Mouse (Mus musculus) MEL (cell line): ENCODE data around the gene Catip. TPM values are rescaled to one million over a fixed set of nuclear protein-coding genes. Genes with fewer than 3 reads are reported as not detected.

Experiments
- DNase-seq: peaks from one replicate; pipeline ENCODE4 v3.0.0; 2011; ENCODE audit warnings: low read depth, low spot score
- H3K27ac ChIP-seq: 2 replicates; pipeline ENCODE4 v1.5.1; 2012; ENCODE audit warnings: low read depth, mild to moderate bottlenecking, control low read depth, low read length, moderate library complexity; ENCODE audit not compliant: control insufficient read depth
- H3K27me3 ChIP-seq, 2 experiments: fragments of 150-350 bp in 1 of 2; sonication (generic) in 1 of 2; 2 replicates each; pipeline ENCODE4 v1.6.1; 2012; ENCODE audit warnings: low read length in 2 of 2, mild to moderate bottlenecking in 2 of 2, improper control_type of control experiment in 1 of 2, moderate library complexity in 1 of 2; ENCODE audit not compliant: insufficient read depth in 2 of 2, control insufficient read depth in 1 of 2
- H3K36me3 ChIP-seq, 2 experiments: 2 replicates each; pipeline ENCODE4 v1.6.1; 2012 to 2014; ENCODE audit warnings: low read length in 2 of 2, improper control_type of control experiment in 1 of 2, inconsistent platforms in 1 of 2, mild to moderate bottlenecking in 1 of 2; ENCODE audit not compliant: insufficient read depth in 2 of 2, control insufficient read depth in 1 of 2
- H3K4me1 ChIP-seq, 2 experiments: fragments of 150-350 bp in 1 of 2; sonication (generic) in 1 of 2; 2 replicates each; pipeline ENCODE4 v1.6.1; 2012; ENCODE audit warnings: low read length in 2 of 2, improper control_type of control experiment in 1 of 2, mild to moderate bottlenecking in 1 of 2; ENCODE audit not compliant: insufficient read depth in 2 of 2, control insufficient read depth in 1 of 2
- H3K4me3 ChIP-seq, 2 experiments: fragments of 150-350 bp in 1 of 2; sonication (generic) in 1 of 2; 2 replicates each; pipeline ENCODE4 v1.5.1; 2012; ENCODE audit warnings: low read depth in 2 of 2, low read length in 2 of 2, mild to moderate bottlenecking in 2 of 2, moderate library complexity in 2 of 2, control low read depth in 1 of 2, improper control_type of control experiment in 1 of 2; ENCODE audit not compliant: control insufficient read depth in 1 of 2, insufficient read depth in 1 of 2
- H3K79me2 ChIP-seq: 2 replicates; pipeline ENCODE4 v1.6.1; 2012; ENCODE audit warnings: mild to moderate bottlenecking, low read length, moderate library complexity; ENCODE audit not compliant: control insufficient read depth, poor library complexity, insufficient read depth
- H3K9ac ChIP-seq: 2 replicates; pipeline ENCODE4 v1.6.1; 2012; ENCODE audit warnings: low read depth, mild to moderate bottlenecking, control low read depth, low read length, moderate library complexity; ENCODE audit not compliant: control insufficient read depth, poor library complexity, severe bottlenecking
- H3K9me3 ChIP-seq: fragments of 150-350 bp; sonication (generic); replicated peaks from 2 replicates; pipeline ENCODE4 v1.6.1; 2012; ENCODE audit warnings: mild to moderate bottlenecking, low read length, improper control_type of control experiment, moderate library complexity; ENCODE audit not compliant: insufficient read depth
- BHLHE40 ChIP-seq: IDR thresholded peaks from 2 replicates; pipeline ENCODE4 v1.6.1; 2012; ENCODE audit warnings: low read depth, mild to moderate bottlenecking, inconsistent platforms, low read length, improper control_type of control experiment, borderline replicate concordance
- CHD1 ChIP-seq: IDR thresholded peaks from 2 replicates; pipeline ENCODE4 v1.6.1; 2012; ENCODE audit warnings: low read depth, mild to moderate bottlenecking, inconsistent platforms, low read length, improper control_type of control experiment
- CHD2 ChIP-seq: IDR thresholded peaks from 2 replicates; pipeline ENCODE4 v1.6.1; 2011; ENCODE audit warnings: low read length, improper control_type of control experiment
- CTCF ChIP-seq, 3 experiments: IDR thresholded peaks in 2 of 3; conservative IDR thresholded peaks in 1 of 3; 2 replicates each; pipeline ENCODE4 v1.5.1; 2011 to 2012; ENCODE audit warnings: low read length in 3 of 3, low read depth in 2 of 3, mild to moderate bottlenecking in 2 of 3, improper control_type of control experiment in 1 of 3, inconsistent platforms in 1 of 3, mixed read lengths in 1 of 3, moderate library complexity in 1 of 3; ENCODE audit not compliant: control insufficient read depth in 1 of 3, insufficient read depth in 1 of 3, poor library complexity in 1 of 3, severe bottlenecking in 1 of 3
- E2F4 ChIP-seq: IDR thresholded peaks from 2 replicates; pipeline ENCODE4 v1.6.1; 2011; ENCODE audit warnings: low read depth, low read length, improper control_type of control experiment, borderline replicate concordance
- EP300 ChIP-seq, 2 experiments: IDR thresholded peaks; 2 replicates each; pipeline ENCODE4 v1.6.1; 2011; ENCODE audit warnings: improper control_type of control experiment in 2 of 2, low read length in 2 of 2, low read depth in 1 of 2, mild to moderate bottlenecking in 1 of 2
- ETS1 ChIP-seq: IDR thresholded peaks from 2 replicates; pipeline ENCODE4 v1.6.1; 2012; ENCODE audit warnings: low read depth, mild to moderate bottlenecking, inconsistent platforms, low read length, improper control_type of control experiment, moderate library complexity
- GABPA ChIP-seq: IDR thresholded peaks from 2 replicates; pipeline ENCODE4 v1.6.1; 2012; ENCODE audit warnings: low read depth, mild to moderate bottlenecking, inconsistent platforms, low read length, improper control_type of control experiment, moderate library complexity
- GATA1 ChIP-seq: IDR thresholded peaks from 2 replicates; pipeline ENCODE4 v1.6.1; 2011; ENCODE audit warnings: low read depth, low read length, improper control_type of control experiment
- JUND ChIP-seq: IDR thresholded peaks from 2 replicates; pipeline ENCODE4 v1.6.1; 2011; ENCODE audit warnings: low read depth, mild to moderate bottlenecking, improper control_type of control experiment, low read length
- KAT2A ChIP-seq: conservative IDR thresholded peaks from 2 replicates; pipeline ENCODE4 v1.6.1; 2012; ENCODE audit warnings: low read depth, low read length, improper control_type of control experiment, inconsistent platforms
- MAX ChIP-seq: IDR thresholded peaks from 2 replicates; pipeline ENCODE4 v1.6.1; 2011; ENCODE audit warnings: low read length, improper control_type of control experiment
- MAZ ChIP-seq: IDR thresholded peaks from 2 replicates; pipeline ENCODE4 v1.6.1; 2012; ENCODE audit warnings: low read depth, mild to moderate bottlenecking, inconsistent platforms, low read length, improper control_type of control experiment
- MEF2A ChIP-seq: IDR thresholded peaks from 2 replicates; pipeline ENCODE4 v1.6.1; 2014; ENCODE audit warnings: low read depth, mild to moderate bottlenecking, inconsistent platforms, low read length, improper control_type of control experiment; ENCODE audit not compliant: poor library complexity, insufficient replicate concordance, severe bottlenecking; ENCODE audit errors: extremely low read depth
- MYB ChIP-seq: IDR thresholded peaks from 2 replicates; pipeline ENCODE4 v1.6.1; 2011; ENCODE audit warnings: mild to moderate bottlenecking, low read depth, low read length, improper control_type of control experiment
- NELFE ChIP-seq: IDR thresholded peaks from 2 replicates; pipeline ENCODE4 v1.6.1; 2011; ENCODE audit warnings: low read depth, low read length, improper control_type of control experiment
- POLR2AphosphoS2 ChIP-seq: IDR thresholded peaks from 2 replicates; pipeline ENCODE4 v1.6.1; 2011; ENCODE audit warnings: low read length, improper control_type of control experiment
- RAD21 ChIP-seq: IDR thresholded peaks from 2 replicates; pipeline ENCODE4 v1.6.1; 2011; ENCODE audit warnings: mild to moderate bottlenecking, low read depth, low read length, improper control_type of control experiment
- RCOR1 ChIP-seq: IDR thresholded peaks from 2 replicates; pipeline ENCODE4 v1.6.1; 2012; ENCODE audit warnings: low read depth, mild to moderate bottlenecking, inconsistent platforms, low read length, improper control_type of control experiment
- SIN3A ChIP-seq: IDR thresholded peaks from 2 replicates; pipeline ENCODE4 v1.6.1; 2012; ENCODE audit warnings: low read length, improper control_type of control experiment, inconsistent platforms
- TAL1 ChIP-seq: IDR thresholded peaks from 2 replicates; pipeline ENCODE4 v1.6.1; 2012; ENCODE audit warnings: mild to moderate bottlenecking, inconsistent platforms, low read length, moderate library complexity, mixed read lengths
- TBP ChIP-seq: IDR thresholded peaks from 2 replicates; pipeline ENCODE4 v1.8.0; 2011; ENCODE audit warnings: low read depth, low read length, improper control_type of control experiment
- UBTF ChIP-seq: IDR thresholded peaks from 2 replicates; pipeline ENCODE4 v1.6.1; 2012; ENCODE audit warnings: low read depth, mild to moderate bottlenecking, inconsistent platforms, low read length, improper control_type of control experiment, moderate library complexity, borderline replicate concordance; ENCODE audit not compliant: insufficient read depth
- USF1 ChIP-seq: IDR thresholded peaks from 2 replicates; pipeline ENCODE4 v1.6.1; 2014; ENCODE audit warnings: low read depth, mild to moderate bottlenecking, inconsistent platforms, low read length, improper control_type of control experiment, moderate library complexity
- ZC3H11A ChIP-seq: IDR thresholded peaks from 2 replicates; pipeline ENCODE4 v1.6.1; 2012; ENCODE audit warnings: low read depth, mild to moderate bottlenecking, inconsistent platforms, low read length, improper control_type of control experiment
- ZNF384 ChIP-seq: IDR thresholded peaks from 2 replicates; pipeline ENCODE4 v1.6.1; 2012; ENCODE audit warnings: low read depth, mild to moderate bottlenecking, inconsistent platforms, low read length, improper control_type of control experiment
- polyA plus RNA-seq, 2 experiments: library from polyadenylated mRNA; stranded (reverse) in 1 of 2; unstranded in 1 of 2; fragments of >175 nt in 1 of 2; fragments of >200 nt in 1 of 2; gene quantifications; 2 replicates each; pipeline versions ENCODE4 v1.2.1 to v1.2.4; 2012; ENCODE audit warnings: low replicate concordance in 2 of 2, low read depth in 1 of 2; ENCODE audit not compliant: insufficient read length in 2 of 2, insufficient read depth in 1 of 2, missing spikeins in 1 of 2
- total RNA-seq: library from RNA; depleted of rRNA; stranded (reverse); fragments of 300-350 nt; gene quantifications from 2 replicates; pipeline ENCODE4 v1.2.3, GENCODE M21; 2012

Gene Catip
- total and polyA plus RNA-seq, 3 experiments: 0.08 TPM; not detected in 1

GRCm38 (mm10) chr1:74343161-74343560 lies 18.7 kb upstream of the Catip start:
- no peak for DNase-seq
- no peaks in the 10 kb centered on the region for H3K36me3 ChIP-seq
- H3K27ac ChIP-seq: no peak overlapping the region
- TF ChIP-seq RCOR1 (no peak), CHD1 (no peak), GABPA (no peak), ZNF384 (no peak), EP300 (IDR thresholded peaks at IDR 0.05; ENCODE audit: low read depth in 1 of 2, low read length in 2 of 2) (no peak), JUND (no peak), ETS1 (no peak)
- no peaks in the 10 kb centered on the region for H3K27me3 ChIP-seq
- no peaks in the 10 kb centered on the region for H3K4me1 ChIP-seq
- H3K79me2 ChIP-seq: no peaks in the 10 kb centered on the region
- H3K9me3 ChIP-seq: no peaks in the 10 kb centered on the region
- H3K9ac ChIP-seq: no peak overlapping the region
- H3K4me3 ChIP-seq: no peak overlapping the region

GRCm38 (mm10) chr1:74344163-74344916 lies 17.6 kb upstream of the Catip start:
- Histone ChIP-seq H3K79me2 (no peaks in the 10 kb centered on the region), H3K9me3 (no peaks in the 10 kb centered on the region), H3K4me3 (no peak overlapping the region), H3K36me3 (no peaks in the 10 kb centered on the region), H3K4me1 (no peaks in the 10 kb centered on the region), H3K27me3 (no peaks in the 10 kb centered on the region), H3K27ac (no peak overlapping the region), H3K9ac (no peak overlapping the region)
- TF ChIP-seq USF1 (no peak), E2F4 (no peak), BHLHE40 (no peak), CTCF (IDR thresholded peaks at IDR 0.05 in 2 of 3, conservative IDR thresholded peaks at IDR 0.05 in 1 of 3; ENCODE audit: control insufficient read depth in 1 of 3, insufficient read depth in 1 of 3, low read depth in 2 of 3, low read length in 3 of 3, poor library complexity in 1 of 3, severe bottlenecking in 1 of 3) (no peak), MAZ (no peak)
- DNase-seq: no peak

- DNase-seq: no peak
- TF ChIP-seq SIN3A (no peak), ETS1 (no peak), RAD21 (no peak), CHD2 (no peak), ZC3H11A (no peak), NELFE (no peak), POLR2AphosphoS2 (no peak), MEF2A (no peak), KAT2A (no peak), RCOR1 (no peak), GATA1 (no peak), TBP (no peak), MYB (no peak), TAL1 (no peak), UBTF (no peak), MAX (no peak)
These were observed 10.6 kb upstream of the Catip start for GRCm38 (mm10) chr1:74351185-74351769.

More at GRCm38 (mm10) chr1:74351185-74351769, 10.6 kb upstream of the Catip start:
- no peaks in the 10 kb centered on the region for H3K27me3 ChIP-seq
- H3K36me3 ChIP-seq: no peaks in the 10 kb centered on the region
- no peak overlapping the region for H3K4me3 ChIP-seq
- H3K79me2 ChIP-seq: no peaks in the 10 kb centered on the region
- no peaks in the 10 kb centered on the region for H3K9me3 ChIP-seq
- H3K4me1 ChIP-seq: no peaks in the 10 kb centered on the region
- H3K27ac ChIP-seq: no peak overlapping the region
- no peak overlapping the region for H3K9ac ChIP-seq
